Mouse (Mus musculus): ENCODE results near the gene Epyc. TPM values are rescaled to one million over a fixed set of nuclear protein-coding genes. Genes with fewer than 3 reads are reported as not detected.
A peak's percentile ranks its signal among the peaks of the same experiment; 100 is the strongest.

Epyc gene
- not detected in 2 replicates for total RNA-seq (2014; fragmentation: Nextera tagmentation)
- not detected in 2 replicates for total RNA-seq (2017)

DNA sequence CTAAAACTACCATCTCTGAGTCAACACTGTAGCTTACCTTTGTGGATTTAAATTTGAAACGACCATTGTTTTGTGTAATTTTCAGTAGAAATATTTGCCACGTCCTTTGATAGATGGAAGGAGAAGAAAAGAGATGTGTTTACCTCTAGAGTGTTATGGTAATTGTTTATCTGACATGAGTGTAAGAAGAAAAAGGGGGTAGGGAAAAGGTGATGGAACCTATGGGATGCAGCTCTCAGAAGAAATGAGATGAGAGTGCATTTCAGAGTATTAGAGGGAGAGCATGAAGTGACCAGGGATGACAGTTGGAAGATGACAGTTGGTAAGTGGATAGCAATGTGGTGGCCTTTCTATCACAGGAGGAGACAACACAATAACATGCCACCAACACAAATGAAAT, at the start of gene Epyc:
TSS of gene Epyc (plus strand) at position 301 of the 400 bp plus-strand sequence.
- ATAC-seq (replicated peaks; ENCODE audit: poor library complexity, severe bottlenecking) = no peak

DNA sequence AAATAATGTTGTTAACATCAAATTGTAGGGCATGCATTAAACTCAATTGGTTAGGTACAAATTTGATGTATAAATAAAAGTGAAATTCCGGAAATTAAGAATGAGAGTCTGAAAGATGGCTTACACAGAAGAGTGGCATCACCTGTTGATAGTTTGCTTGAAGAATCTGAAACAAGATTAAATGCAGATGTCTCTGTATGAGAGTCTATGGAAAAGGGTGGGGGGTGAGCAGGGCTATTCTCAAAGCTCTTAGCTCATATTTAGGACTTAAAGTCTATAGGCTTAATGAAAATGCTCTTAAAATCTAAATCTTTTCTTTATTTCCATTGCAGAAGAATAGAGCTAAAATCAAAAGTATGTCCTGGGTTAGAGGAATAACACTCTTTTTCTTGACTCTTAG, 48.2 kb upstream of the Epyc start:
- ATAC-seq (replicated peaks; ENCODE audit: poor library complexity, severe bottlenecking) = no peak

DNA sequence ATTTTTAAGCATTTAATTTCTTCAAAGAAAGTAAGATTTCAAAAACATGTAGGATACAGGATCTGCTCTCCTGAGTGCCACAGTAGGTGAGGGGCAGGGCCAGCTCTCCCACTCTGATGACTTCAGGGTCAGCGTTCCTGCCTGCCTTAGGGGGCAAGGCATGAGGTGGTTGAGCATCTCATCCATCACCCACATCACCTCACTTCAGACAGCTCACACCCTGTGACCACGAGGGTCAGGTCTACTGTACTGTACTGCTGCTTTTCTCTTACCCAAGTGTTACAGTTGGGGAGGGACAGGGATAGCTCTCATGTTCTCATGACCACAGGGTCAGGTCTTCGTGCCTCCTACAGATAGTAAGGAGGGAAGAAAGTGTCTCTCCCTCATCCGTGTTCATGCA, 42.1 kb upstream of the Epyc start:
- ATAC-seq (replicated peaks; ENCODE audit: poor library complexity, severe bottlenecking) = no peak

DNA sequence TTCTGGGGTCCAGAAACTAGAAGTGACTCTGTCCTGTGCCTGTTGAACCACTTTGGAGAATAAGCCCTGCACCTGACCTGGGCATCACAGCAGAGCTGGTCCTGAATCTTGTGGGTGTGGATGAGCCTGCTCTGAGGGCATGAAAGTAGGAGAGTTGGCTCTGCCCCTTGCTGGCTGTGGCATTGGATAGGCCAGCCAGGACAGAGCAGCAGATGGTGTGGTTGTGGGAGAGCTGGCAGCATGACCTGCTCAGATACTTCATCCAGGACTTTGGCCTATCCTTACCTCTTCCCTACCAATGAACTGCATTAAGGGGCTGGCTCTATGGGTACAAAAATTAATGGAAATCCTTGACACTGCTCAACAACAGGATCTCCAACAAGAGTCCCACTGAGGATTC, 40.6 kb upstream of the Epyc start:
- no peak for ATAC-seq (replicated peaks; ENCODE audit: poor library complexity, severe bottlenecking)

DNA sequence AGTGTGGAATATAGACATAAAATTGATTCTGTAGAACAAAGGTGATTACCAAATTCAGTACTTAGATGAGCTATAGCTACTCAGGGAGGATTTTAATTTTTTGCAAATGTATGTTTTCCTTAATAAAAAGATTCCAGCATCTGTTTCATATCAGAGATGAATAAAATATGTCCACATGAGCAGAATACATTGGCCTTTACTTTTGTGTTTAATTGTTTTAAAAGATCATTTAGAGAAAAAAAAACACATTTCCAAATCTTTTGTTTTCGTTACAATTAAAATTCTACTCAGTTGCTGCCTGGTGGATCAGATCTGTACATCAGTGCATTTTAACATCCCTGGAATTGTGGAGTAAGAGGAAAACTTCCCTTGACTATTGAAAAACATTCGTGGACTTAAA, 37.3 kb upstream of the Epyc start, which contains the start of gene Kera:
TSS of gene Kera (plus strand) at position 301 of the 400 bp plus-strand sequence.
- no peak for ATAC-seq (replicated peaks; ENCODE audit: poor library complexity, severe bottlenecking)

DNA sequence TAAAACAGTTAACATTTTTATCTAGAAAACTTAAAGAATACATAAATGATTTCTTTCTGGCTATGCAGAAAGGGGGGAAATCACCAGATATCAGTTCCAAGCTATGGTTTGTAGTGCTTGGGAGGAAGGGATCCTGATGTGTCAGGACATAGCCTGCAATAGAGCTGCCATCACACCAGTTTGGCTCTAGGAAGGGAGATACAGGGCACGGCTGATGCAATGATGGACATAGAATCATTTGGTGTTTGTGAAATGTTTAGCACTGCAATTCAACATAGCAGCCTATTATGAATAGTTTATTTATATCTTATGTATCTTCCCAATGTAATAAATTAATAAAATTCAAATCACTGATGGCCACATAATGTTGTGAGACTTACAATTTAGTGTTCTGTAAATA, 21.5 kb upstream of the Epyc start:
- ATAC-seq (replicated peaks; ENCODE audit: poor library complexity, severe bottlenecking) = no peak

DNA sequence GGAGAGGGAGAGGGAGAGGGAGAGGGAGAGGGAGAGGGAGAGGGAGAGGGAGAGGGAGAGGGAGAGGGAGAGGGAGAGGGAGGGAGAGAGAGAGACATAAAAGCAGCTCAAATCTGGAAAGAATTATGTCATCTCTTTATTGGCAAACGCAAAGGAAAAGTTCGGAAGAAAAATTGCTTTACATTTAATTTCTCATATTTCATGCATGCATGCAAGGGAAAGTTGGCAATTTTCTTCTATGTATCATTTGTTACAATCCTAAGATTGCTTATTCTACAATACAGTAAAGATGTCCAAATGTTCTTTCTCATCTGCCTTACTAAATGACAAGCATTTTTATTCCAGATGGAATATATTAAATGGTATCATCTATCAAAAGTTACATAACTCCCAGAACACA, 19.5 kb upstream of the Epyc start:
- ATAC-seq (replicated peaks; ENCODE audit: poor library complexity, severe bottlenecking) = no peak

DNA sequence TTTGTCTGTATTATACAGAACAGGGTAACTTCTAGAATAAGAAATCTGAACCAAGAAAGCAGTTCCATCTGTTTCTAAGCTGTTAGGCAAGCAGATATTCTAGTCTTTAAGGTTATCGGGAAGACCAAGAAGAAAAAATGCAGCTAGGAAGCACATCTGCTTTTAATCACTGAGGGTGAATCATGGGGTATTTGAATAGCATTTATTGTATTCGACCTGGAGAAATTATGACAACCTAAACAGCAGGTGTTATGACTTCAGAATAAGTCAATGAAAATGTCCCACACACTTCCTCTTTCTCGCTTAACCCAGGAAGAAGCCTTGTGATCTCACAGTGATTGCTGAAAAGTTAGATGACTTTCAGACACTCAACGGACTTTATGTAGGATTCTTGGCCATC, 18.8 kb upstream of the Epyc start:
- no peak for ATAC-seq (replicated peaks; ENCODE audit: poor library complexity, severe bottlenecking)

DNA sequence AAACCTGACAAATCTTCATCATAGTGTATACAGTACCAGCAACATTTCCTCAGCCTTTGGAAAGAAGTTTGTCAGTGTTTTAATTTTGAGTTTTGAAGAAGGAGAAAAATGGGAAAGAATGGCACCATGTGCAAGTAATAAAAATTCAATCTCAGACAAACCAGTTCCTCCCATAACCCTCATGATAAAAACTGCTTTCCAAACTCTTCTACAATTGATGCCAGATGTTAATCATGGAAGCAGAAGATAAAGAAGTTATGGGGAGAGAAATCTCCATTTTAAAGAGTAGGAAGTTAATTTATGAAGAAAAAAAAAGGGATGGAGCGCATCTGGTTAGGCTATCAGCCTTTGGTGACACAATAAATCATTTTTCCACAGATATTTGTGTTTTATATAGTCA, 17.3 kb upstream of the Epyc start:
- no peak for ATAC-seq (replicated peaks; ENCODE audit: poor library complexity, severe bottlenecking)

DNA sequence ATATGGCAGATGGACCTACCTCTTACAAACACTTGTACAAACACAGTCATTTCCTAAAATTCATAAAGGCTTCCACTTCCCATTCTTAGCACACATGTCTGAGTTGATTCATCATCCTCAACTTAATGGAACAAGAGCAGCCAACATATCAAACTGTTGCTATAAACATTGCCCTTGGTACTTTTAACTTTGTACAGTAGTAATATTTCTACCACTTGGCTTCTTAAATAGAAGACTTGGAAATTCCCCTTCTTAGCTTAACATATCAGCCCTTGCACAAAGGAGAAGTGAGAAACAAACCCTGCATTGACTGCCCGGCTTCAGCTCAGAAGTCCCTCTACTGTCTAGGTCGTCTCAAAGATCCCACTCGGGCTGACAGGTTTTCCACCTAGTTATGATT, 12.8 kb upstream of the Epyc start:
- ATAC-seq (replicated peaks; ENCODE audit: poor library complexity, severe bottlenecking) = no peak

DNA sequence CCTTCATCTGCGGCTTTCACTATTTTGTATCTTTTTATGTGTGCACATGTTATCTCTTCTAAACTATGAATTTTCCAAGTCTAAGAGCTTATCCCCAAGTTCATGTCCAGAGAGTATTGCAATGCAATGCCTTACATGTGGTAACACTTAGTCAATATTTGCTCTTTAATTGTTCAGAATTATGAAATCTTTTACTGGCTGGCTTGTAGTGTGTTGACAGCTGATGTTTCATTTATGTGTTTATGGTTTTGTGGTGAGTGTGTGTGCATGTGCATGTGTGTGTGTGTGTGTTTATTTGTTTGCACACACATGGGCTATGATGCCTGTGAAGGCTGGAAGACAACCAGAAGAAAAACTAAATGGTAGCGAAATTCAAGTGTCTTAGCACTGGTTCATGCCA, 1.9 kb upstream of the Epyc start:
- no peak for ATAC-seq (replicated peaks; ENCODE audit: poor library complexity, severe bottlenecking)

DNA sequence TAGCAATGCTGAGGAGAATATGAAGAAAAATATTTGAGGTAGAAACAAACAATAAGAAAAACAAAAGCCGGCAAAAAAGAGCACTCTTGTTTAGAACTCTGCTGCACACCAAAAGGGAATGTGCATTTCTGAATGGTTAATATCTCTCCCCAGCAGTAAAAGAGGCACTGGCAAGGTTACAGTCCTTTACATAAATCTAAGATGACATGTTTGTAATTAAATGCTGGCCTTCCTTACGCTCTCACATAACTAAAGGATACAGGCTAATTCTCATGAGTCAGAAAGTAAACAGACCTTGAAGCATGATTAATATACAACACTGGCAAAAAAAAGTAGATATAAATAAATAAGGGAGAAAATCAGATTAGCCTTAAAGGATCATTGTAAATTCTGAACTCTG, 6.5 kb downstream of the Epyc start:
- ATAC-seq (replicated peaks; ENCODE audit: poor library complexity, severe bottlenecking) = no peak

DNA sequence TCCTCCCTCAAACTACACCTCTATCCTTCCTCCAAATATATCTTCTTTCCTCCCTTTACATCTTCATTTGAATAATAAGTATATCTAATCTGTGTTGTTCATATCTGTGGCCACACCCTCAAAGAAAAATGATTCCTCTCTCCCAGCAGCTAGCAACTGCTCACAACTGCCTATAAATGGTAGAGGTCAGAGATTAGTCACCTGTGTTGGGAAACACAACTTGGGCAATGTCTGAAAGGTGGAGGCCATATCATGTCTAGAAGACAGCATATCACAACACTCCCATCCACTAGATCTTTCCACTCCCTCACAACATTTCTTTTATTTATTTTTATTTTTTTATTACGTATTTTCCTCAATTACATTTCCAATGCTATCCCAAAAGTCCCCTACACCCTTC, 15.6 kb downstream of the Epyc start:
- no peak for ATAC-seq (replicated peaks; ENCODE audit: poor library complexity, severe bottlenecking)

DNA sequence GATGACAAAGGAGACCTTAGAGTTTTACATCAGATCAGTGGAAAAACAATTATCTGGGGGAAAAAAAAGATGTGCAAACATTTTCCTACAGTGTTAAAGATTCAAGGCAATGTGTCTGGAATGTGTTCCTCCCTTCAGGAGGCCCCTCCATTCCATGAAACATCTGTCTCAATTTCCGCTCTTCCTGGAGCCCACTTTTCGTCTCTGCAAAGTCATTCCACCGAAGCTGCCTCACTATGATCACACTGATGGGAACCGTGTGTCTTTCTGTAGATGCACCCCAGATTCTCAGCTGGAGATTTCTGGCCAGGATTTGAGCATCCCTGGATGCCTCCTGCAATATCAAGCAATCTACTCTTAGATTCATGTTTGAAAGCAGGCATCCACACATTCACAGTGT, 24.8 kb downstream of the Epyc start:
- ATAC-seq (replicated peaks; ENCODE audit: poor library complexity, severe bottlenecking) = no peak

DNA sequence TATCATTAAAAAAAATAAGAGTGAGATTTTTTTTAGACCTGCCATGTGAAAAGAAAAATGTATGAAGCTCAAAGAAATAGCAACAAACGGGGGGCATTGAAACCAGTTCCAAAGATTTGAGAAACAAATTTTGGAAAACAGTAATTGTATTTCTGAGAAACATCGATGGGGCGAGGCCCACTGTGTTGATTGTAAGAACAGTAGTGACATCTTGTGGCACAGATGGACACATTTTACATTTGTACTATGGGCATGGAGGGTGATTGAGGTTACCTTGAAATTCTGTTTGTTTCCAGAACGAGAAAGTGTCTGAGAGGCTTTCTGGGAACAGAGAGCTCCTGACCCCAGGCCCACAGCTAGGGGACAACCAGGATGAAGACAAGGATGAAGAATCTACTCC, 26.3 kb downstream of the Epyc start:
- no peak for ATAC-seq (replicated peaks; ENCODE audit: poor library complexity, severe bottlenecking)

DNA sequence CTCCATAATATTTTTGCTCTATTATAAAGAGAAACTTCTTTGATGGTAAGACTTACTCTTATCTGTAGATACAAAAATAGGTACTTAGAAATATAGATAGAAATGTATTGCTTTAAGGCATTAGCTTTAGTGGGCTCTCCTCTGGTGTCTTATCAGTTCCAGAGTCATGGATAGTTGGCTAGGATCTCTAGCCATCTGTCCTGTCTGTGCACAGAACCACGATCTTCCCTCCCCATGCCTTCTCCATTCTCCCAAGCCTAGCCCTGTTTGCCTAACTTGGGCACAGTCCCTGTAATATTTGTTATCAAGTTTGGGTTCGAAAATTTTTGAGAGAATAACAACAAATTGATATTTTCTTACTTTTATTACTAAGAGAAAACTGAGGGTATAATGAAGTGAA, 29.4 kb downstream of the Epyc start:
- ATAC-seq (replicated peaks; ENCODE audit: poor library complexity, severe bottlenecking) = no peak

DNA sequence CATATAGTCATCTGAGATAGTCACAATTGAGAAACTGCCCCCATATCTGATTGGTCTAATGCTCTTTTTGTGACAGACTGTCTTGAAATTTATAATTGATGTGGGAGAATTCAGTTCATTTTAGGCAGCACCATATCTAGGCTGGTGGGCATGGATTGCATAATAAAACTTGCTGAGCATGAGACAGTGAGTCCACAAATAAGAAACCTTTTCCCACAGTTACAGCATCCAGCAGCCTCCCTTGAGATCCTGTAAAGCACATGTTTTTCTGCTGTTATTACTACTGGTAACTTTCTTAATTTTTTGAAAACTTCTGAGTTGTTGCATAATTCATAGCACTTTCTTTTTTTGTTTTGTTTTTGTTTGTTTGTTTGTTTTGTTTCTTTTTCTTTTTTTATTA, 39.1 kb downstream of the Epyc start:
- ATAC-seq (replicated peaks; ENCODE audit: poor library complexity, severe bottlenecking) = no peak

DNA sequence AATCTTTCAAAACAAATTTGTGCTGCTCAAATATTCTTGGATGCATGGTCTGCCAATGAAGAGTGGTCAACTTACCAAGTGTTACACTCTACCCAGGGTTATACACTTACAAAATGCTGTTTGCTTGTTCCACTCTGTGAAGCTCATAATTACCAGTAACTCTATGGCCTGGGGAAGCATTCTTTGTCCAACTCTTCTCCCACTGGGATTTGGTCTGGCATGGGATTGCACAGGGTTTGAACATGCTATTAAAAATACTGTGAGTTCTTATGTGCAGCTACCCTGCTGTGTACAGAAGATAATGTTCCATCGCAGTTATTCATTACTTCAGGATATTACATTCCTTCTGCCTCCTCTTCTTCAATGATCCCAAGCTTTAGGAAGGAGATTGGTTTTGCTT, 43.3 kb downstream of the Epyc start:
- ATAC-seq (replicated peaks; ENCODE audit: poor library complexity, severe bottlenecking) = no peak

DNA sequence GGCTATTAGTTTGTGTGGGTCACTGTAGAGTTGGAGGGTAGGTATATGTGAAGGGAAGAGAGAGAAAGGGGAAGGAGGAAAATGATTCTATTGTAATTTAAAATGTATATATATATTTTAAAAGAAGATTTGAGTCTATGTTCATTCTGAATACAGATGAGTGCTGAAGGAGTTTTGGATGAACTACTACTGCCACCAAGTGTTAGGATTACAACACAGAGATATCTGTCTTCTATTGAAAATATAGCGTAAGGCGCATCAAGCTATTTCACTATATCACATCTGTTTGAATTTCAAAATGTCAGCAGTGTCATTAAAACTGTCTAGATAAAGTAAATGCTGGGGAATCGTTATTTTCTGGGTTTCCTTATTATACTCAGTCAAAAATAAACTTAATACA, 45.6 kb downstream of the Epyc start:
- no peak for ATAC-seq (replicated peaks; ENCODE audit: poor library complexity, severe bottlenecking)

DNA sequence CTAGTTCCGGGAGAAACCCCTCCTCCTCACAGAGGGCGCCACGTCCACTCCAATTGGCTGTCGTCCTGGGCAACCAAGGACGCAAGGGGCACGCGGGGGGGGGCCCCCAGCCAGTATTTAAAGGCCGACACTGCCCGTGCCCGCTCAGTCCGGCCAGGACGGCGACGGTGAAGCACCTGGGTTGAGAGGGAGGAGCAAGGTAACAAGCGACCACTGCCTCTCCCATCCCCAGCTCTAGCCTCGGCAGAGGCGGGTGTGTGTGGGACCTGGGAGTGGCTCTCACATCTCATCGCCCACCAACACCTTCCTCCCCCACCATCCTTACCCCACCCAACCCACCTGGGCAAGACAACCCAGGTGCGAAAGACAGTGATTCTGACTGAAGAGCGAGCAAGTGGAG, 49.0 kb downstream of the Epyc start, which contains the start of gene Ccer1:
TSS of gene Ccer1 (plus strand) at position 147 of the 400 bp plus-strand sequence.
- no peak for ATAC-seq (replicated peaks; ENCODE audit: poor library complexity, severe bottlenecking)

DNA sequence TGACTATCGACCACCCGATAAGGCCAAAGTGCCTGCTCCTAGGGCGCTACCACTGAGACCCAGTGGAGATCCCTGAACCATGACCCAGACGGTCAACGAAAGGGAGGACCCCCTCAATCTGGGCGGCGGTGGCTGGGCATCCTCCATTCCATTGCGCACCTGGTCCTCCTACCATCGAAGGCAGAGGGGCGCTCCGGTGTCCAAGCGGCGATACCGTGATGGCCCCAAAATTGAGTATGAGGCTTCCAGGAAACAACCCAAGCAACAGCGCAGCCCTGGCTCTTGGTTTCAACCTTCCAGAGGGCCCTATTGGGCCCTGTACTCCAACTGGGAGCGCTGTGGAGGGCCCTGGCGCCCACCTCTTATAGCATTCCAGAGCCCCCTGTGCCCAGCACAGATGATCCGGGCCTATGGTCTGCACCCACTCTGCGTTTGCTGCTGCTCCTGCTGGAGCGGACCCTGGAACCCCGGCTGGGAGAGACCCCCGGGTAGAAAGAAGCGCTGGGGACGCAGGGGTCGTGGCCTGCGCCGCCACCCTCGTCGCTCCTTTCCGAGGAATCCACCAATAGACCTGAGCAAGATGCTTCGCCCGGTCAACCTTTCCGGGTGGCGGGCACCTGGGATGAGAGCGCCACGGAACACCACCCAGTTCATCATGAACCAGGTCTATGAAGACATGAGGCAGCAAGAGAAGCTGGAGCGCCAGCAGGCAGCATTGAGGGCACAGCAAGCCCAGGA, 49.7 kb downstream of the Epyc start:
- no peak for ATAC-seq (replicated peaks; ENCODE audit: poor library complexity, severe bottlenecking)

DNA sequence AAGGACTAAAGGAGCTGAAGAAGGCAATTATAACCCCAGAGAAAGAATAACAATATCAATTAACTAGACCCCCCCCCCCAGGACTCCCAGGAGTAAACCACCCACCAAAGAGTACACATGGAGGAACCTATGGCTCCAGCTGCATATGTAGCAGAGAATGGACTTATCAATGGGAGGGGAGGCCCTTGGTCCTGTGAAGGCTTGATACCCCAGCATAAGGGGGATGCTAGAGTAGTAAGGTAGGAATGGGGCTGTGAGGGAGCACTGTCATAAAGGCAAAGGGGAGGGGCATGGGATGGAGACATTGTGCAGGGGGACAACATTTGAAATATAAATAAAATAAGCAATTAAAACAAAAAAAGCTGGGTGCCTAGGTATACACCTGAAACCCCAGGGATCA, 58.5 kb downstream of the Epyc start:
- no peak for ATAC-seq (replicated peaks; ENCODE audit: poor library complexity, severe bottlenecking)

DNA sequence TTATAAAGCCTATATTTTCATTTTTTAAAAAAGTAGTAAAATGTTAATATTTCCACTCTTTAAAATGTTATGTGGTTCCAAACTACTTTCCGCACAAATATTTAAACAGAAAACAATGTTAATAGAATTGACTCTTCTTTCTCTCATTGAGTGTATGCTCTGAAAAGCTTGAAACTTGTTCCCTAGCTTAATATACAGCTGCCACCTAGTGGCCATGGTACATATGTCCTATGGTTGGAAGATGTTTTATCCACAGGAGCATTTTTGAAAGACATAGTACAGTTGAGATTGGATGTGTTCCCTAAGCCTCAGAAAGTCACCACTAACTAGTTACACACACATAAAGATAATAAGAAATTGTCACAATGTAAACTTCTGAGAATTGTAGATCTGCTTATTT, 60.7 kb downstream of the Epyc start:
- ATAC-seq (replicated peaks; ENCODE audit: poor library complexity, severe bottlenecking) = peak; percentile 70
